Mouse (Mus musculus): Measurements from ENCODE around the gene Tyro3. TPM values are rescaled to one million over a fixed set of nuclear protein-coding genes. Genes with fewer than 3 reads are reported as not detected.

The Tyro3 gene
- total RNA-seq, 2 experiments from 2014 or later = 2.5 to 3.5 TPM

- DNase-seq (ENCODE audit: low spot score in 2 of 2) = no peak
Measured at GRCm38 (mm10) chr2:119846929-119847328, 49.4 kb downstream of the Tyro3 start.

- DNase-seq (ENCODE audit: low spot score in 2 of 2) = no peak
Measured at GRCm38 (mm10) chr2:119853811-119854210, 56.3 kb downstream of the Tyro3 start.

- no peak for DNase-seq (ENCODE audit: low spot score in 2 of 2)
Measured at GRCm38 (mm10) chr2:119855310-119855850, 57.8 kb downstream of the Tyro3 start.

- no peak for DNase-seq (ENCODE audit: low spot score in 2 of 2)
Measured at GRCm38 (mm10) chr2:119857341-119857740, 59.8 kb downstream of the Tyro3 start.

GRCm38 (mm10) chr2:119864484-119864883 lies 67.0 kb downstream of the Tyro3 start:
- DNase-seq (ENCODE audit: low spot score in 2 of 2) = no peak

Other genes with a start within 250 kb of the Tyro3 start
- gene Nusap1, start 179.4 kb upstream of the Tyro3 start, total RNA-seq (2021) = 1 to 10 TPM; 1.4 to 1.9 TPM
- gene Oip5, start 179.3 kb upstream of the Tyro3 start, total RNA-seq (2021) = 1 to 10 TPM in 1 of 2 experiments, under 1 TPM in 1; 0.70 to 1.1 TPM
- gene Ndufaf1, start 134.9 kb upstream of the Tyro3 start, total RNA-seq (2021) = 10 to 100 TPM; 39.1 to 45.4 TPM
- gene Rtf1, start 122.7 kb upstream of the Tyro3 start, total RNA-seq (2021) = 10 to 100 TPM; 20.5 to 29.0 TPM
- 1 to 10 TPM; 2.1 to 4.0 TPM for gene Itpka, start 55.4 kb upstream of the Tyro3 start, total RNA-seq (2021)
- gene Ltk, start 37.3 kb upstream of the Tyro3 start, total RNA-seq (2021) = 1 to 10 TPM in 1 of 2 experiments, under 1 TPM in 1; 0.99 to 1.1 TPM
- gene Rpap1, start 10.2 kb upstream of the Tyro3 start, total RNA-seq (2021) = 10 to 100 TPM; 12.5 to 14.4 TPM
- gene Mga, start 99.5 kb downstream of the Tyro3 start, total RNA-seq (2021) = 10 to 100 TPM; 38.8 to 45.0 TPM
- 10 to 100 TPM in 1 of 2 experiments, 1 to 10 TPM in 1; 9.4 to 11.7 TPM for gene Mapkbp1, start 175.0 kb downstream of the Tyro3 start, total RNA-seq (2021)
- 1 to 10 TPM; 5.4 to 6.2 TPM for gene Jmjd7, start 229.8 kb downstream of the Tyro3 start, total RNA-seq (2021)
- 1 to 10 TPM; 1.5 to 1.7 TPM for gene Gm28042, start 229.8 kb downstream of the Tyro3 start, total RNA-seq (2021)
- gene Pla2g4b, start 235.7 kb downstream of the Tyro3 start, total RNA-seq (2021) = 1 to 10 TPM; 1.9 to 2.4 TPM

All from adrenal gland, adult 18-20 months (tissue).